Mouse (Mus musculus): ENCODE results near the gene Pdzd8.

DNA sequence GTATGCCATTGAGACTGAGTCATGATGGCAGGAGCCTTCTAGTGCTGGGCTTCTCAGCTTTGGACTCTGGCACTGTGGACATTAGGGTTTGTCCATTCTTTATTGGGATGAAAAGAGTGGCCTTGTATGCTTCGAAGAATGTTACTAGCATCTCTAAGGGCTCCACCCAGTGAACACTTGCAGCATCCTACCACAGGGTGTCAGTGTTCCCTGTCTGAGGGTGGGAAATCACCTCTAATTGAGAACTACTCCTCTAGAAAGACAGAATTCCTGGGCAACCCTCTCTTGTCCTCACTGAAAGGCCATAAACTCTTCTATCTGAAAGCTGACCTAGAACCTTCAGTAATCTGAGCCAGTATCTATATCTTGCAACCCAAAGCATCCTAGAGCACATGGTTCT, 41.6 kb upstream of the Pdzd8 start:
- TF ChIP-seq CTCF (IDR thresholded peaks at IDR 0.05; ENCODE audit: borderline replicate concordance, control insufficient read depth, extremely low read depth, insufficient read depth, low read length, poor library complexity): no peak
- no peak for TF ChIP-seq POLR2A (IDR thresholded peaks at IDR 0.05; ENCODE audit: control insufficient read depth, extremely low read depth, insufficient read depth, low read length, poor library complexity)

Data from thymus, adult 2 months (tissue).